Mouse (Mus musculus) kidney, embryonic 16.5 days (tissue): ENCODE data around the gene Itga10. TPM values are rescaled to one million over a fixed set of nuclear protein-coding genes. Genes with fewer than 3 reads are reported as not detected.

Experiments used
- ATAC-seq: fragments of 200-750 bp; cut with Nextera tagmentation; 2 replicates; pipeline ENCODE4 v1.8.0; 2017; ENCODE audit warnings: moderate TSS enrichment; ENCODE audit not compliant: low FRiP score, low TSS enrichment
- H3K27ac ChIP-seq: fragments of 300-500 bp; sonication (generic); 2 replicates; pipeline ENCODE4 v1.5.1; 2014; ENCODE audit warnings: low read length
- H3K27me3 ChIP-seq: fragments of 300-500 bp; sonication (generic); 2 replicates; pipeline ENCODE4 v1.6.1; 2014; ENCODE audit warnings: low read length, control low read depth, mixed read lengths; ENCODE audit not compliant: insufficient read depth
- H3K36me3 ChIP-seq: fragments of 300-500 bp; sonication (generic); 2 replicates; pipeline ENCODE4 v1.6.1; 2014; ENCODE audit warnings: low read length, control low read depth, mixed read lengths; ENCODE audit not compliant: insufficient read depth
- H3K4me1 ChIP-seq: fragments of 300-500 bp; sonication (generic); 2 replicates; pipeline ENCODE4 v1.6.1; 2014; ENCODE audit warnings: low read length, control low read depth, mixed read lengths; ENCODE audit not compliant: insufficient read depth
- H3K4me2 ChIP-seq: fragments of 300-500 bp; sonication (generic); replicated peaks from 2 replicates; pipeline ENCODE4 v1.6.1; 2014; ENCODE audit warnings: low read depth, low read length
- H3K4me3 ChIP-seq: fragments of 300-500 bp; sonication (generic); 2 replicates; pipeline ENCODE4 v1.5.1; 2014; ENCODE audit warnings: mild to moderate bottlenecking, low read length
- H3K9ac ChIP-seq: fragments of 300-500 bp; sonication (generic); replicated peaks from 2 replicates; pipeline ENCODE4 v1.6.1; 2014; ENCODE audit warnings: low read length
- H3K9me3 ChIP-seq: fragments of 300-500 bp; sonication (generic); 2 replicates; pipeline ENCODE4 v1.6.1; 2016; ENCODE audit warnings: low read length, control low read depth
- WGBS: fragments of 180-500 bp; shearing (Covaris S2); extraction: QIAGEN DNeasy Blood & Tissue Kit; methylation state at CpG from one replicate; pipeline ENCODE4 v1.1.7; 2014; 5-methylcytosine and 5-hydroxymethylcytosine counted together
- polyA plus RNA-seq: library from polyadenylated mRNA; unstranded; fragments of >200 nt; fragmentation: Nextera tagmentation; extraction: Ambion mirVana; gene quantifications from 2 replicates; pipeline ENCODE4 v1.2.1, GENCODE M21; 2015

Gene Itga10
- polyA plus RNA-seq, 1 experiment from 2014 or later: 0.85 TPM

DNA sequence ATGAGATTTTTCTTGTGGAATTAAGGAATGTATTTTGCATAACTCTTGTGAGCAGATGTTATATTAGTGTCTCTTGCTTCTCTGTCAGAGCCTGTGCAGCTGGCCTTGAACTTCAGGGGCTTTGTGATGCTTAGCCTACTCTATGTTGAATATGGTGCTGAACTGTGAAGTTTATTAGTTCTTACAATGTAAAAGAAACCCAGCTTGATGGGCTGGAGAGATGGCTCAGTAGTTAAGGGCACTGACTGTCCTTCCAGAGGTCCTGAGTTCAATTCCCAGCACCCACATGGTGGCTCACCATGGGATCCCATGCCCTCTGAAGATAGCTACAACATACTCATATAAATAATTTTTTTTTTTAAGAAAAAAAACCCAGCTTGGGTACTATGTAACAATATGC, 13.3 kb upstream of the Itga10 start:
- no peak overlapping the region for H3K27ac ChIP-seq
- no peaks in the 10 kb centered on the region for H3K27me3 ChIP-seq
- peaks cover 21% of the 10 kb centered on the region for H3K36me3 ChIP-seq
- H3K4me2 ChIP-seq: no peak overlapping the region
- H3K9ac ChIP-seq: no peak overlapping the region
- peaks cover 35% of the 10 kb centered on the region for H3K4me1 ChIP-seq
- H3K9me3 ChIP-seq: no peaks in the 10 kb centered on the region
- no peak overlapping the region for H3K4me3 ChIP-seq
- ATAC-seq: no peak

DNA sequence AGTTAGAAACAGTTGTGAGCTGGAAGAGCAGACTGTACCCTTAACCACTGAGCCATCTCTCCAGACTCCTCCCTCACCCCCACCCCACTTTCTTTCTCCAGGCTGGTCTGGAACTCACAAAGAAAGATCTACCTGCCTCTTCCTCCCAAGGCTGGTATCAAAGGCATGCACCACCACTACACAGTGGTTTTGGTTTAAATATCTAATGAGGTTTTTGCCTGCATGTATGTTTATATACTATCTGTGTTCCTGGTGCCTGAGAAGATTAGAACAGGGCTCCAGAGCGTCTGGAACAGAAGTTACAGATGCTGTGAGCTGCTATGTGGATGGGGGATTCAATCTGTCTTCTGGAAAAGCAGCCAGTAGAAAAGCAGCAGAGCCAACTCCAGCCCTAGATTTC, 11.4 kb upstream of the Itga10 start:
- ATAC-seq: no peak
- H3K9ac ChIP-seq: no peak overlapping the region
- H3K36me3 ChIP-seq: peaks cover 34% of the 10 kb centered on the region

DNA sequence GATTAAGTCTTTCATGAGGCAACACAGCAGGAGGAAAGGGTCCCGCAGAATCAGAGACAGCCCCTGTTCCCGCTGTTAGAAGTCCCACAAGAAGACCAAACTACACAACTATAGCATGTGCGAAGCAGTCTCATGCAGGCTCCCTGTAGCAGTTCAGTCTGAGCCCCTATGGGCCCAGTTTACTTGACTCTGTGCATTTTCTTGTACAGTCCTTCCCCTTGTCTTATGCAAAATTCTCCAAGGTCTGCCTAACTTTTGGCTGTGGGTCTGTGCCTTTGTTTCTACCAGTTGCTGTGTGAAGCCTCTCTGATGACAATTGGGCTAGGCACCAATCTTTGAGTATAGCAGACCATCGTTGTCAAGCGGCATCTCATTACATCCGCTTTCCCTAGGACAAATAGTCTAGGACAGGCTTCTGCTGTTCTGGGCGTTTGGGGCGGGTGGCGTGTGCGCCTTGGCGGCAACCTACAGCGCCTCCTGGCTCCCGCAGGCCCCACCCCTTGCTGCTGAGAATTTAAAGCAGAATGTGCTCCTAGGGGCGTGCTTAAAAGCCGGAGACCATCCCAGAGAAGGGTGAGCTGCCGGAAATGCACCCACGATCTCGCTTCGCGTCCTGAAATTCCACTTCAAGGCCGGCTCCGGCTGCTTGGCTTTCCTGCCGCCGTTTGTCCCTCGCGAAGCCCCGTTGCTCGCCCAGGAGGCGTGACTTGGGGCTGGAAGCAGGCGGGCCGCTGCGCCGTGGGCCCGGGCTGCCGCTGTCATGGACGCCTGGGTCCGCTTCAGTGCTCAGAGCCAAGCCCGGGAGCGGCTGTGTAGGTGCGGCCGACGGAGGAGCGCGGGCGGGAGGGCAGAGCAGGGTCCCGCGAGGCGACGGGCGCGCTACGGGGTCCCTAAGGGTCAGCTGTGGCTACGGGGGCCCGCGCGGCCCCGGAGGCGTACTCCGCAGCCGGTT, 10.2 kb upstream of the Itga10 start, which contains the start of the genes Pex11b and Gm42957:
Gene Pex11b, plus strand, starts transcription at position 449 of the 952 bp plus-strand sequence.
Gene Gm42957, plus strand, starts transcription at position 547 of the 952 bp plus-strand sequence.
- H3K9ac ChIP-seq: peak within 1 kb of the TSS; percentile 98
- H3K4me2 ChIP-seq: peak within 1 kb of the TSS; percentile 70
- peak within 1 kb of the TSS; percentile 90 for H3K27ac ChIP-seq
- peaks cover 30% of the 10 kb centered on the region for H3K4me1 ChIP-seq
- no peaks in the 10 kb centered on the region for H3K9me3 ChIP-seq
- ATAC-seq: peak; percentile 95
- WGBS: 2% methylated on average over 60 of the region's 60 CpGs
- peaks cover 42% of the 10 kb centered on the region for H3K36me3 ChIP-seq
- no peaks in the 10 kb centered on the region for H3K27me3 ChIP-seq
- peak within 1 kb of the TSS; percentile 97 for H3K4me3 ChIP-seq

More for the DNA sequence above, 11.4 kb upstream of the Itga10 start:
- H3K4me1 ChIP-seq: peaks cover 32% of the 10 kb centered on the region
- no peak overlapping the region for H3K4me3 ChIP-seq
- no peak overlapping the region for H3K27ac ChIP-seq
- WGBS: 79% methylated on average over 1 of the region's 1 CpGs
- H3K9me3 ChIP-seq: no peaks in the 10 kb centered on the region
- no peaks in the 10 kb centered on the region for H3K27me3 ChIP-seq
- H3K4me2 ChIP-seq: no peak overlapping the region

DNA sequence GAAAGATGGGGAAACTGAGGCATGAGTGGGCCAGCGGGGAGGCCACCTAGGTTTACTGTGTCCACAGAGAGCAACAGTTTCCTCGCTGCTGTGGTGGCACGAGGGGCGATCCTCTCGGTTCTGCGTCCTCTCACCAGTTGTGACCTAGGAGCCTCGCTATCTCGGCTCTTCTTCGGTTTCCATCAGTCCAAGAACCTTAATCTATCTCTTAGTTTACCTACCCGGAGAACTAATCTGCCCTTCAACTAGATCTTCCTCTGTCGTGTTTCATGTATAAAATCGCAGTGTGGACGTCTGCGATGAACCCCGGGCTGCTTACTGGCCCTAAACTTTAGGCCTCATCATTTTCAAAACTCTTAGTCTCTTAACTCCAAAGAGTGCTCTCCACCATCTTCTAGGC, 9.5 kb upstream of the Itga10 start:
- ATAC-seq: no peak
- H3K9me3 ChIP-seq: no peaks in the 10 kb centered on the region
- H3K36me3 ChIP-seq: peaks cover 44% of the 10 kb centered on the region
- H3K4me3 ChIP-seq: peak overlapping the region; percentile 97
- 6% methylated on average over 15 of the region's 15 CpGs for WGBS
- H3K27me3 ChIP-seq: no peaks in the 10 kb centered on the region
- peaks cover 23% of the 10 kb centered on the region for H3K4me1 ChIP-seq
- H3K4me2 ChIP-seq: peak overlapping the region; percentile 70
- H3K27ac ChIP-seq: peak overlapping the region; percentile 90
- H3K9ac ChIP-seq: peak overlapping the region; percentile 98

DNA sequence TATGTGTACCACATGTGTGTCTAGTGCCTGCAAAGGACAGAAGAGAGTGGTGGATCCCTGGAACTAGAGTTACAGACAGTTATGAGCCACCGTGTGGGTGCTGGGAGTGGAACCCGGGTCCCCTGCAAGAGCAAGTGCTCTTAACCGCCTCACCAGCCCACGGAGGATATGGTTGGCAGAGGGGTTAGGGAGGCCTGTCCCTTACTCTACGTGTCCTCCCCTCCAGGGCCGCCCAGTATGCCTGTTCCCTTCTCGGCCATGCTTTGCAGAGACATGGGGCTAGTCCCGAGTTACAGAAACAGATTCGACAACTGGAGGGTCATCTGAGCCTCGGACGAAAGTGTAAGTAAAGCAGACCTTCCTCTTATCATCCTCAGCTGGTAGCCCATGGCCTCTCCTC, 8.9 kb upstream of the Itga10 start:
- Histone ChIP-seq H3K4me3 (peak overlapping the region; percentile 97), H3K9ac (peak overlapping the region; percentile 98), H3K27ac (no peak overlapping the region), H3K27me3 (no peaks in the 10 kb centered on the region), H3K36me3 (peaks cover 40% of the 10 kb centered on the region), H3K4me2 (peak overlapping the region; percentile 70), H3K9me3 (no peaks in the 10 kb centered on the region), H3K4me1 (peaks cover 19% of the 10 kb centered on the region)
- 71% methylated on average over 11 of the region's 11 CpGs for WGBS
- ATAC-seq: no peak

DNA sequence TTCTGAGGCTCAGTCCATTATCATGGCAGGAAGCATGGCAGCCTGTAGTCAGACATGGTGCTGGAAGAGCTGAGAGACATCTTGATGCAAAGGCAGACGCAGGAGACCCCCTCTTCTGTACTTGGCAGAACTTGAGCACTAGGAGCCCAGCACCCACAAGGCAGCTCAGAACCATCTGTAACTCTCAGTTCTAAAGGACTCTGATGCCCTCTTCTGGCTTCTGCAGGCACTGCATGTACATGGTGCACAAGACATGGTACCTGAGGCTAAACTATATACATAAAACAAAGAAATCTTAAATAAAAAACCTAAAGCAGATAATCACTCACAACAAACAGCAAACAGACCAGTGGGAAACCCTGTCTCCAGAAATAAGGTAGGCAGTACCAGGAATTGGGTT, 6.2 kb upstream of the Itga10 start:
- Histone ChIP-seq H3K27ac (no peak overlapping the region), H3K9ac (no peak overlapping the region), H3K4me1 (peaks cover 19% of the 10 kb centered on the region), H3K36me3 (peaks cover 34% of the 10 kb centered on the region), H3K4me2 (no peak overlapping the region), H3K4me3 (no peak overlapping the region), H3K9me3 (no peaks in the 10 kb centered on the region), H3K27me3 (no peaks in the 10 kb centered on the region)
- no peak for ATAC-seq
- 79% methylated on average over 1 of the region's 1 CpGs for WGBS

DNA sequence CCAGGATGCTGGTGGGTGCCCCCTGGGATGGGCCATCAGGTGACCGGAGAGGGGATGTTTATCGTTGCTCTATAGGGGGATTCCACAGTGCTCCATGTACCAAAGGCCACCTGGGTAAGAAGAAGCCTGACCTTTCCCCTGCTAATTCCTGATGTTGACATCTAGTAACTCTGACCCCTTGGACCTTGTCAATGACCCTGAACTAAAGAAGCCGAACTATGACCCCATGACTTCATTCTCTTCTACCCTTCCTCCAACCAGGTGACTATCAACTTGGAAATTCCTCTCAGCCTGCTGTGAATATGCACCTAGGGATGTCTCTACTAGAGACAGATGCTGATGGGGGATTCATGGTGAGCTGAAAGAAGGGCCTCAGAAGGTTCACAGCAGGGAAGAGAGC, 2.0 kb downstream of the Itga10 start:
- no peaks in the 10 kb centered on the region for H3K27me3 ChIP-seq
- peaks cover 18% of the 10 kb centered on the region for H3K36me3 ChIP-seq
- H3K9me3 ChIP-seq: no peaks in the 10 kb centered on the region
- H3K9ac ChIP-seq: no peak overlapping the region
- H3K4me1 ChIP-seq: no peaks in the 10 kb centered on the region
- no peak overlapping the region for H3K4me3 ChIP-seq
- H3K4me2 ChIP-seq: no peak overlapping the region
- no peak for ATAC-seq
- H3K27ac ChIP-seq: no peak overlapping the region
- 82% methylated on average over 3 of the region's 3 CpGs for WGBS

DNA sequence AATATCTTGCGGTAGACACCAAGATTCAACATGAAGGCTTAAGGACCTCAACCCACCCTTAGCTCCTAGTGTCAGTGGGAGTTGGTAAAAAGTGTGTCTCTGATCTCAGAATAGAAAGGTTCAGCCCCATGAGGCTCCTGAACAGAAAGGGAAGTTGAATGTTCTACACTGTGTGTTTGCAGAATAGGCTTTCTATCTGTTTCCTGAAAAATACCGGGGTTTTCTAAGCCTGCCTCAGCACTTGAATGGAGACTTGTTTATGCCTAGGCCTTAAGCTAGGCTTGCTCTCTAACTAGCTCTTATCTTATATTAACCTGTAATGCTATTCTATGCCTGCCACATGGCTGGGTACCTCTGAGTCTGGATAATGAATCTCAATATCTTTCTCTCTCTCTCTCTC, 15.5 kb downstream of the Itga10 start:
- no peak overlapping the region for H3K27ac ChIP-seq
- no peak overlapping the region for H3K4me3 ChIP-seq
- H3K4me2 ChIP-seq: no peak overlapping the region
- H3K36me3 ChIP-seq: no peaks in the 10 kb centered on the region
- H3K4me1 ChIP-seq: peaks cover 15% of the 10 kb centered on the region
- H3K9ac ChIP-seq: no peak overlapping the region
- H3K27me3 ChIP-seq: no peaks in the 10 kb centered on the region
- no peak for ATAC-seq
- WGBS: 93% methylated on average over 2 of the region's 2 CpGs
- H3K9me3 ChIP-seq: no peaks in the 10 kb centered on the region

DNA sequence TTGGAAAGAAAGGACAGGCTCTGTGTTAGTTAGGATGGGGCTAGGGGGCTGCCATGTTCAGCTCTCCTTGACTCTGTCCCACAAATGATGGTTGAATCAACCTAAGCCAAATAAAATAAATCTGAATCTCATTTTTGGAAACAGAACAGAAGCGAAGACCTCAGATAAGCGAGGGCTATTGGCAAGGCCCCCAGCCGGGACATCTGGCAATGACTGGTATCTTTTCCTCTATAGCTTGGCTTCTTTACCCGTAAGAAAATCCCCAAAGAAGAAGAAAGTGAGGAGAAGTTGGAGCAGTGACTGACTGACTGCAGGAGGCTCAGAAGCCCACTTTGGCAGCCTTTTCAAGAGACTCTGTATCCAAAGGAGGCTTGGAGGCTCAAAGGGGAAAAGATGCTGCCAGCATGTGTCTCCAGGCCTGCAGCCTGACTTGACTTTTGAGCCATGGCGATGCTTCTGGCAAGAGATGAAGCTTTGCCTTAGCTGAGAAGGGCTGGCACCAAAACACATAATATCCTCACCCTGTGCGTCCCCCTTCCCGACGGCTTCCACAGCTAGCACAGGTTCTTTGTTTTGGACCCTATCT, 17.4 kb downstream of the Itga10 start:
- H3K9me3 ChIP-seq: no peaks in the 10 kb centered on the region
- H3K4me3 ChIP-seq: no peak overlapping the region
- H3K36me3 ChIP-seq: no peaks in the 10 kb centered on the region
- H3K4me2 ChIP-seq: peak overlapping the region; percentile 53
- no peak for ATAC-seq
- peaks cover 15% of the 10 kb centered on the region for H3K4me1 ChIP-seq
- peak overlapping the region; percentile 49; the same call in 1 of the 2 replicates for H3K27ac ChIP-seq
- WGBS: 48% methylated on average over 8 of the region's 8 CpGs
- H3K9ac ChIP-seq: no peak overlapping the region
- H3K27me3 ChIP-seq: no peaks in the 10 kb centered on the region
